Mouse (Mus musculus): ENCODE data around the gene Olfr1145. TPM values are rescaled to one million over a fixed set of nuclear protein-coding genes. Genes with fewer than 3 reads are reported as not detected.

The Olfr1145 gene
- polyA plus RNA-seq (2012; fragmentation: generic; extraction: Trizol) = not detected

DNA sequence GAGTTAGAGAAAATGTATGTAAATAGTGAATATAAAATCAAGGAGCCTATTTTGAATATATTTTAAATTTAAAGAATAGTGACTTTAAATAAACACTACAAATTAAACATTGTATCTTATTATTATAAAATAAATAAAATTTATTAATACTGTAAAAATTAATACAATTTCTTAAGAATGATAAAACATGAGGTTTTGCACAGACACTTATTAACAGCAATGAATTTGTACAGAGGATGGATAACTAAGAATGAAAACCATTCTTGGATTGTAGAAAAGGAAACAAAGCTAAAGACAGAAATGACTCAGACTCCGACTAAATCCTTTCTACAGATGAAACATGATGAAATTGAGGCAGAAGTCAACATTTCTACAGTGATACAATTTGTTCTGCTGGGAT, at the start of gene Olfr1145:
Olfr1145 (plus strand) TSS at position 301 of the 400 bp plus-strand sequence.

GRCm38 (mm10) chr2:87779183-87779582, 30.4 kb upstream of the Olfr1145 start, which contains the start of gene Olfr152:
Olfr152 (plus strand) TSS chr2:87779483.

DNA sequence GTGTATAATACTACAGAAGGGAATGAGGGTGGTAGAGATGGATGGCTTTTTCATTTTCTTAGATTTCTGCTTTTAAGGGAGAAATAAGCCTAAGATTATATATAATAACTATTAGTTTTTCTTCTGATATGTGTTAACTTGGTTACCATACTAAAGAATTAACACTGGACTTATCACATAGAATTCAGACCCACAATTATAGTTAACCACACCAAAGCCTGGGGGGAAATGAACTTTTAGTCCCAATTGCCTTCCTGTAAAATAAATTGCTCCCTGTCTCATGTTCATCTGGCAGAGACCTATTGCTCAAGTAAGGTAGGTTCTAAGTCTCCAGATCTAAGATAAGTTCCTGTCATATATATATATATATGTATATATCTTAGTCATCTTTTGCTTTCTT, 9.3 kb upstream of the Olfr1145 start, which contains the start of gene Olfr1143:
Olfr1143 (plus strand) TSS at position 301 of the 400 bp plus-strand sequence.

GRCm38 (mm10) chr2:87830233-87830632, 20.6 kb downstream of the Olfr1145 start, which contains the start of gene Olfr1148:
Olfr1148 (plus strand) TSS chr2:87830533.

DNA sequence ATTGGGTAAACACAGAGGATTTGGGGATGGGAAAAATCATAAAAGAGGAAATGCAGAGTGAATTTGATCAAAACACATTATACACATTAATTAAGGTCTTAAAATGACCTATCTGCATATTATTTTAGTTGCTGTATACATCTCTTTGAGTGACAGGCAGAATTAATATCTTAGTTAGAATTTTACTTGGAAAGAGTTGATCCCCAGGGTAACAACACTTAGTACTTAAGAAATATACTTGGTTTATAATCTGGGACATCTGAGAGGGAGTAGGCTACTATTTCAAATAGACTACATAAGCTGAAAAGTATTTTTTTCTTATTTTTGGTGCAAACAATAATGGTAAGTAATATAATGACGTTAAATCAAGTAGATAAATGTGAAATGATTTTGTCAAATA, 34.1 kb downstream of the Olfr1145 start, which contains the start of gene Olfr1150-ps1:
Olfr1150-ps1 (plus strand) TSS at position 301 of the 400 bp plus-strand sequence.

GRCm38 (mm10) chr2:87855562-87855961, 45.9 kb downstream of the Olfr1145 start, which contains the start of gene Olfr1151:
Olfr1151 (plus strand) TSS chr2:87855862.

Other genes with a start within 250 kb of the Olfr1145 start
- gene Olfr1129, start 235.9 kb upstream of the Olfr1145 start, polyA plus RNA-seq (2012; fragmentation: generic; extraction: Trizol) = not detected
- not detected for gene Olfr1130, start 203.6 kb upstream of the Olfr1145 start, polyA plus RNA-seq (2012; fragmentation: generic; extraction: Trizol)
- not detected for gene Olfr1131, start 182.7 kb upstream of the Olfr1145 start, polyA plus RNA-seq (2012; fragmentation: generic; extraction: Trizol)
- not detected for gene Olfr1132, start 172.3 kb upstream of the Olfr1145 start, polyA plus RNA-seq (2012; fragmentation: generic; extraction: Trizol)
- gene Olfr1133, start 162.4 kb upstream of the Olfr1145 start, polyA plus RNA-seq (2012; fragmentation: generic; extraction: Trizol) = not detected
- gene Olfr1134, start 151.4 kb upstream of the Olfr1145 start, polyA plus RNA-seq (2012; fragmentation: generic; extraction: Trizol) = not detected
- not detected for gene Olfr1135, start 136.2 kb upstream of the Olfr1145 start, polyA plus RNA-seq (2012; fragmentation: generic; extraction: Trizol)
- gene Olfr1136, start 115.9 kb upstream of the Olfr1145 start, polyA plus RNA-seq (2012; fragmentation: generic; extraction: Trizol) = not detected
- gene Olfr1137, start 96.6 kb upstream of the Olfr1145 start, polyA plus RNA-seq (2012; fragmentation: generic; extraction: Trizol) = not detected
- not detected for gene Olfr1138, start 69.8 kb upstream of the Olfr1145 start, polyA plus RNA-seq (2012; fragmentation: generic; extraction: Trizol)
- not detected for gene Olfr1140, start 66.1 kb upstream of the Olfr1145 start, polyA plus RNA-seq (2012; fragmentation: generic; extraction: Trizol)
- gene Olfr1141, start 55.8 kb upstream of the Olfr1145 start, polyA plus RNA-seq (2012; fragmentation: generic; extraction: Trizol) = not detected
- not detected for gene Olfr152, start 30.3 kb upstream of the Olfr1145 start, polyA plus RNA-seq (2012; fragmentation: generic; extraction: Trizol)
- gene Olfr1143, start 9.2 kb upstream of the Olfr1145 start, polyA plus RNA-seq (2012; fragmentation: generic; extraction: Trizol) = not detected
- gene Olfr1148, start 20.7 kb downstream of the Olfr1145 start, polyA plus RNA-seq (2012; fragmentation: generic; extraction: Trizol) = not detected
- gene Olfr1150-ps1, start 34.2 kb downstream of the Olfr1145 start, polyA plus RNA-seq (2012; fragmentation: generic; extraction: Trizol) = not detected
- not detected for gene Olfr1151, start 46.0 kb downstream of the Olfr1145 start, polyA plus RNA-seq (2012; fragmentation: generic; extraction: Trizol)
- gene Olfr1152, start 56.7 kb downstream of the Olfr1145 start, polyA plus RNA-seq (2012; fragmentation: generic; extraction: Trizol) = not detected
- not detected for gene Olfr1153, start 85.1 kb downstream of the Olfr1145 start, polyA plus RNA-seq (2012; fragmentation: generic; extraction: Trizol)
- not detected for gene Olfr1154, start 95.3 kb downstream of the Olfr1145 start, polyA plus RNA-seq (2012; fragmentation: generic; extraction: Trizol)
- gene Olfr1155, start 135.3 kb downstream of the Olfr1145 start, polyA plus RNA-seq (2012; fragmentation: generic; extraction: Trizol) = not detected
- not detected for gene Olfr1156, start 143.3 kb downstream of the Olfr1145 start, polyA plus RNA-seq (2012; fragmentation: generic; extraction: Trizol)
- not detected for gene Olfr1157, start 158.5 kb downstream of the Olfr1145 start, polyA plus RNA-seq (2012; fragmentation: generic; extraction: Trizol)
- not detected for gene Olfr74, start 164.8 kb downstream of the Olfr1145 start, polyA plus RNA-seq (2012; fragmentation: generic; extraction: Trizol)
- gene Olfr1158, start 180.3 kb downstream of the Olfr1145 start, polyA plus RNA-seq (2012; fragmentation: generic; extraction: Trizol) = not detected
- not detected for gene Olfr1160, start 198.4 kb downstream of the Olfr1145 start, polyA plus RNA-seq (2012; fragmentation: generic; extraction: Trizol)
- not detected for gene Olfr1161, start 213.0 kb downstream of the Olfr1145 start, polyA plus RNA-seq (2012; fragmentation: generic; extraction: Trizol)
- gene Olfr73, start 227.9 kb downstream of the Olfr1145 start, polyA plus RNA-seq (2012; fragmentation: generic; extraction: Trizol) = not detected
- not detected for gene Olfr1162, start 241.3 kb downstream of the Olfr1145 start, polyA plus RNA-seq (2012; fragmentation: generic; extraction: Trizol)